Mouse (Mus musculus) megakaryocyte, embryonic 14.5 days (primary cell): ENCODE measurements around the gene Tor3a.

ENCODE experiments used
- FLI1 ChIP-seq: IDR thresholded peaks from 2 replicates; pipeline ENCODE4 v1.6.1; 2012; ENCODE audit warnings: low read length, inconsistent platforms, mixed read lengths
- GATA1 ChIP-seq: IDR thresholded peaks from 3 replicates; pipeline ENCODE4 v1.6.1; 2012; ENCODE audit warnings: mixed read lengths, low read length, inconsistent platforms, borderline replicate concordance

- TF ChIP-seq GATA1 (no peak), FLI1 (no peak)
Measured at GRCm38 (mm10) chr1:156718950-156719805, 45.0 kb upstream of the Tor3a start, which contains the start of gene Fam20b.
